Comparison of ENCODE assay signal across 24 mouse cellular contexts in the genomic region with DNA sequence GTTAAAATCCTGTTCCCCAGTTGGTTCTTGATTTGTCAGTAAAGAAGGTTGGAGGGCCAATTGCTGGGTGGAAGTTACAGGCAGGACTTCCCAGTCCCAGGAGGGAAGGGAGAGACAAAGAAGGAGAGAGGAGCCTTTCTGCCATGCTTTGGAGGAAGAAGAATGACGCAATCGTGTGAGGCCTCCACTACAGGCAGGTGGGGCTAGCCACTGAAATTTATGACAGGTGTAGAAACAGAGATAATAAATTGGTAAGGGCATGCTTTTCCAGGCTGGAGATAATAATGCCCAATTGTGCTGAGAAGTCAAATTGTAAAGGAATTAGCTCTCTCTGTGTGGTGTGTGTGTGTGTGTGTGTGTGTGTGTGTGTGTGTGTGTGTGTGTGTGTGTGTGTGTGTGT.
"Had no signal": no experiment of that assay in that cellular context is flagged by ENCODE, and none has a peak within 500 bp of the region (broad histone marks: within the 10 kb centered on the region; RNA-seq: fewer than 3 reads in every experiment).

No protein-coding gene starts in this region.

- H3K4me3 ChIP-seq: gastrocnemius, adult 2 months; heart, adult 2 months; heart, embryonic 12.5 days; hindbrain, embryonic 13.5 days; hindbrain, embryonic 15.5 days; kidney, embryonic 15.5 days; layer of hippocampus, adult 2 months; left cerebral cortex, adult 2 months; limb, embryonic 13.5 days; limb, embryonic 15.5 days; liver, embryonic 12.5 days had no signal

- H3K4me2 ChIP-seq: heart, embryonic 12.5 days; hindbrain, embryonic 13.5 days; hindbrain, embryonic 15.5 days; kidney, embryonic 15.5 days; limb, embryonic 13.5 days; limb, embryonic 15.5 days; liver, embryonic 12.5 days had no signal

- DNase-seq: forebrain, postnatal 0 days; gastrocnemius, adult 2 months; gastrocnemius, postnatal 10 days; gastrocnemius, postnatal 25 days; heart, adult 2 months; heart, postnatal 10 days; heart, postnatal 36 days; kidney, adult 11 months; kidney, adult 2 months; kidney, adult 9 months; kidney, postnatal 14 days; kidney, postnatal 36 days had no signal

- ATAC-seq: forebrain, postnatal 0 days; hindbrain, postnatal 0 days; liver, embryonic 12.5 days had no signal

- H3K9me3 ChIP-seq: hindbrain, embryonic 13.5 days; hindbrain, embryonic 15.5 days; kidney, embryonic 15.5 days; limb, embryonic 13.5 days; limb, embryonic 15.5 days; liver, embryonic 12.5 days had no signal

- H3K27me3 ChIP-seq: hindbrain, embryonic 13.5 days; hindbrain, embryonic 15.5 days; kidney, embryonic 15.5 days; limb, embryonic 13.5 days; limb, embryonic 15.5 days; liver, embryonic 12.5 days had no signal

- H3K27ac ChIP-seq: gastrocnemius, adult 2 months; heart, adult 2 months; hindbrain, embryonic 13.5 days; hindbrain, embryonic 15.5 days; hindbrain, postnatal 0 days; kidney, embryonic 15.5 days; kidney, postnatal 0 days; layer of hippocampus, adult 2 months; left cerebral cortex, adult 2 months; limb, embryonic 13.5 days; limb, embryonic 15.5 days; liver, embryonic 12.5 days; liver, embryonic 14.5 days had no signal

- H3K36me3 ChIP-seq: heart, embryonic 12.5 days; hindbrain, embryonic 13.5 days; hindbrain, embryonic 15.5 days; kidney, embryonic 15.5 days; limb, embryonic 13.5 days; limb, embryonic 15.5 days; liver, embryonic 12.5 days had no signal

- H3K9ac ChIP-seq: forebrain, postnatal 0 days; heart, embryonic 12.5 days; hindbrain, embryonic 13.5 days; hindbrain, embryonic 15.5 days; kidney, embryonic 15.5 days; limb, embryonic 13.5 days; limb, embryonic 15.5 days; liver, embryonic 12.5 days; liver, embryonic 14.5 days had no signal

- H3K4me1 ChIP-seq: hindbrain, embryonic 13.5 days; hindbrain, embryonic 15.5 days; kidney, embryonic 15.5 days; limb, embryonic 15.5 days; liver, embryonic 12.5 days had no signal
